Mouse (Mus musculus) cerebellum, adult 2 months (tissue): ENCODE measurements around the gene Mxd1.

Experiments used
- CTCF ChIP-seq: fragments of 200-500 bp; IDR thresholded peaks from 2 replicates; pipeline ENCODE4 v1.5.1; 2011; ENCODE audit warnings: low read depth, mild to moderate bottlenecking, control low read depth, low read length, moderate library complexity, borderline replicate concordance; ENCODE audit not compliant: insufficient read depth
- POLR2A ChIP-seq: fragments of 200-500 bp; IDR thresholded peaks from 2 replicates; pipeline ENCODE4 v1.6.1; 2011; ENCODE audit warnings: low read length, control low read depth, borderline replicate concordance; ENCODE audit not compliant: insufficient read depth

DNA sequence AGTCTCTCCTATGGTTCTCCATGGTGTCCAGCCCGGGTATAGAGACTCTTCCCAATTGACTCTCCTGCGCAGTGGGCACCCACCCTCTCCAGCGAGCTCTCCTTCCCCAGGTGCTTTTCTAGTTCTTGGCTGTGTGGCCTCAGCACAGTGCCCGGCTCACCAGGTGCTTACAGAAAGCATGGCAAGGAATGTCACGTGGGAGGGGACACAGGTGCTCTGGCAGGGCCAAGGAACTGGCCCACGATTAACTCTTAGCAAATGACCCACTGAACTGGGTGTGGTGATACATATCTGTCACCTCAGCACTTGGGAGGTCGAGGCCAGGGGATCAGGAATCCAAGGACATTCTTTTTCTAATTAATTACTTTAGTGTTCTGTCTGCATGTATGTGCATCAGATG is 22.8 kb downstream of the Mxd1 start:
- TF ChIP-seq CTCF (no peak), POLR2A (no peak)
